Mouse (Mus musculus): Measurements from ENCODE around the gene D630036H23Rik. TPM values are rescaled to one million over a fixed set of nuclear protein-coding genes. Genes with fewer than 3 reads are reported as not detected.

D630036H23Rik gene
- total RNA-seq, 2 experiments from 2014 or later: 0.79 to 0.88 TPM

Other genes starting within 250 kb of the D630036H23Rik start
- 1 to 10 TPM; 6.3 to 6.4 TPM for gene Ankmy2, start 225.1 kb downstream of the D630036H23Rik start, total RNA-seq (2021)
- 100 to 1,000 TPM in 1 of 2 experiments, 10 to 100 TPM in 1; 83.3 to 127 TPM for gene Bzw2, start 224.1 kb downstream of the D630036H23Rik start, total RNA-seq (2021)
- gene Lrrc72, start 128.8 kb downstream of the D630036H23Rik start, total RNA-seq (2021): not detected
- under 1 TPM; 0.26 to 0.43 TPM for gene Sostdc1, start 68.0 kb downstream of the D630036H23Rik start, total RNA-seq (2021)
- 1 to 10 TPM; 3.2 to 4.2 TPM for gene Ispd, start 731 bp downstream of the D630036H23Rik start, total RNA-seq (2021)